Mouse (Mus musculus): ENCODE results near the gene Grap.

Grap gene

DNA sequence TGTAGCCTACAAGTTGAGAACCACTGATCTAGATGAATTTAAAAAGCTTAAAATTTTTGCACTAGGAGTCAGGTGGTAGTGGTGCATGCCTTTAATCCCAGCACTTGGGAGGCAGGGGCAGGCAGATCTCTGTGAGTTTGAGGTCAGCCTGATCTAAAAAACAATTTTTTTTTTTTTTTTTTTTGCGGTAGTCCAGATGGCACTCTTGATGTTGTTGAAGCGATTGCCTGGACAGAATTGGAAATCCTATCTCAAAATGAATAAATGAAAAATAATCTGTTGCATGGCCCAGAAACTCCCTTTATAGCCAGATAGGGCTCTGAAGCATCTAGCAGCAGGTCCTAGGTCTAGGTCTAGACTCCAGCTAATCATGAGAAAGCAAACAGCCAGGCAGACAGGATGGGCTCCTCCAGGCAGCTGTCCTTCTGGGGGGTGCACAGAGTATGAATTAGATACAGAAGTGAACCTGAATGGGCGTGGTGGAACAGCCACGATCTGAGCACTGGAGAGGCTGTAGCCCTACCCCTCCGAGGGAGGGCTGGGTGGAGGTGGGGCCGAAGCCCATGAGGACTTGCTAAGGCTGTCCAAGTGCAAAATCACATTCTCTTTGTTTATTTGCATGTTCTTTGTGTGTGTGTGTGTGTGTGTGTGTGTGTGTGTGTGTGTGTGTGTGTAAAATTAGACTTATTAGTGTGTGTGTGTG is 3.2 kb downstream of the Grap start:
- DNase-seq (ENCODE audit: extremely low read depth, low read depth), result no peak

DNA sequence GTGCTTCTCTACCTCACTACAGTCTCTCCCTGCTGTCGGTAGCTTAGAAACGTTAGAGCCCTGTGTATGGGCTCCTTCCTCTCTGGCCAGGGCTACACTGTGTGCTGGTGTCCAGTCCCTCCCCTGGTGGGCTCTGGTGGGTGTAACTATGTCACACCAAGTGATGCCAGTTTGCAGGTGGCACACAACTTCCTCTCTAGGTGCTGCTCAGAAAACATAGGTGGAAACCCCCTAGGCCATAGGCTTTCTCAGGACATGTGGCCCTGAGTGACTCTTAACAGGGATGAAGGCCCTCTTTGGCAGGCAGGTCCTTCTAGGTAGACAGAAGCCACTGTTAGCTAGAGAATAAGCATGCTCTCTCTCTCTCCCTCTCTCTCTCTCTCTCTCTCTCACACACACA is 4.4 kb downstream of the Grap start:
- no peak for DNase-seq (ENCODE audit: extremely low read depth, low read depth)

DNA sequence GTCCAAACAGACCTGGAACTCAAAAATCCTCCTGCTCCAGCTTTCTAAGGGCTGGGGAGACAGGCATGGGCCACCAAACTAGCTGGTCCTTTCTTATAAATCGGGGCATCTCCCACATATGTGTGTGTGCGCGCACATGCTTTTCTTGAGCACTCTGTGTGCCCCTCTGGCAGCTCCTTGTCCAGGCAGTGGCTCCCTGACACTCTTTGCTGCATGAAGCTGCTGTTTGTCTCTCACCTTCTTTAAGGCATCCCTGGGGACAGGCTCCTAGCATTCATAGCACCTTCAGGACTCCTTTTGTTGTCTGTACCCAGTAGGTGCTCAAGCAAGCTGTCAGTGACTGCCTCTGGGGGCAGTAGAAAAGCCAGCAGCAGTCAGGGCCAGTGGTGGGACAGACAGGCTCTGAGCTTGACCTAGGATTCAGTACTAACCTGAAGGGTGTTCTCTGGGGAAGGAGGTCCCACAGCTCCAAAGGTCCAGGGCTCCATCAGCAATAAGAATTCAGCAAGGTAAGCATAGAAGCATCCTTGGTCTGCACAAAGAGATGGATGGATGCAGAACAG is 5.4 kb downstream of the Grap start:
- no peak for DNase-seq (ENCODE audit: extremely low read depth, low read depth)

DNA sequence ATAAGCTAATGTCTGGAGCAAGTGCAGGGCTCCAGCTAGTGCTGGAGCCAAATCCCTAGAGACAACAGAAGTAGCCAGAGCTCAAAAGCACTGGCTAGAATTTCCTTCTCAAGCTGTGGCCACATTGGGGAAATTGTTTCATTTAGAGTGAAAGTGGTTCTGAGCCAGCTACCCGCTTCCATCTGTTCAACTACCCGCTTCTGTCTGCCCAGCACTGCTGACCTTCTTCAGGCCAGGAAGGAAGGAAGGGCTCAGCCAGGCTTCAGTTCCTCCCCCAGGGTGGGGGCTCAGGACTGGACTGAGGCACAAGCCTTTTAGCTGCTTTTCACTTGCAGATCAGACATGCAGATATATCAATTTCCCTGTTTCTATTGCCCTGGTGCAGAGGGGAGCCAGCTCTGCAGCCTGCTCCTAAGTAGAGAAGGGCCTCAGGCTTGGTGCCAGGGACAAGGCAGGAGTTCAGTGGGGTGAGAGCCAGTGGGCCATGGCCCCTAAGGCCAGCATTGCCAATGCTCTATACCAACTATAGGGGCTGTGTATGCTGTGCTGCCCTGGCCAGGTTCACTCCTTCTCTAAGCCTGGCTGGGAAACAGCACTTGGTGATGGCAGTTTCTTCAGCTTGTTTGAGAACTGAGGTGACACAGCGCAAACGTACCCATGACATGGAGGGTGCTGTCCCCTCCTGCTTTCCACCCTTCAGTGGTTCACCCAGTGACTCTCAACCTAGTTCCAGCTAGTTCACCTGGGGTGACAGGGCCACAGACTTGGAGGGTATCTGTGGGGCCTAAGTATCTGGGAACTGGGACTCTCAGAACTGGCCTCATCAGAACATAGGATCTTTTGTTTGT is 6.2 kb downstream of the Grap start:
- DNase-seq (ENCODE audit: extremely low read depth, low read depth), result no peak

DNA sequence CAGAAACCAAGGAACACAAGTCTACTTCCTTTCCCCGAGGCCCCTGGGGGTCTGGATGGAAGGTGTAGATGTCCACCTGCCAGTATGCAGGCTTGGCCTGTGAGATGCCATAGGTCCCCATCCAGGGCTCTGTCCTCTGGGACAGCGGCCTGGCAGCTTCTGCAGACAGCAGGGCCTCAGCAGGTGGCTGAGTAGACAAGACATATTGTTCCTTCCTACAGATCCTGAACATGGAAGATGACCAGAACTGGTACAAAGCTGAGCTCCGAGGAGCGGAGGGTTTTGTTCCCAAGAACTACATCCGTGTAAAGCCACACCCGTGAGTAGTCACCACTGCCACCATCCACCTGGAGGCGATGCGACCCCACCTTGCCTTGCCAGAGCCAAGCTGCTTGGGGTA is 6.9 kb downstream of the Grap start:
- DNase-seq (ENCODE audit: extremely low read depth, low read depth), result no peak

DNA sequence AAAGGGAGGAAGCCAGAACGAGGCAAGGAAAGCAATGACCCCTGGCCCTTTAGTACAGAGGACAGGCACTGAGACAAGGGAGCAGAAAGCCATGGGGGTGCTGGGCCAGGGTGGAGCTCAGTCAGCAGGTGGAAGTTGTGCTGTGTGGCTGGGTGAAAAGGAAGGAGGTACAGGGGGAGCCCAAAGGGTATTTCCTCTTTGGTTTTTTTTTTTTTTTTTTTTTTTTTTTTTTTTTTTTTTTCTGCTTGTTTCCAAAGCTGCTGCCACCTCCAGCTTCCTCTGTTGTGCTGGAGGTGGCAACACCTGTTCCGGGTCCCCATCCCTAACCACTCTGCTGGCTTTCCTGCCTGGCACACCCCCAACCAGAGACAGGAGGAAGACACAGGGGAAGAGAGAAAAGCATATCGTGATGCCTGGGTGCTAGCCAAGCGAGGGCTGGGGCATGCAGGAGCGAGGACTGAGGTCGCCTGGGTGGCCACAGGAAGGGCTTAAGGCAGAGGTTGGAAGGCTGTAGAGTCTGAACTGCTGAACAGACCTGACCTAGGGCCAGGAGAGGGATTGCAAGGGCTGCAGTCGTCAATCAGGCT is 7.8 kb downstream of the Grap start:
- DNase-seq (ENCODE audit: extremely low read depth, low read depth), result no peak

DNA sequence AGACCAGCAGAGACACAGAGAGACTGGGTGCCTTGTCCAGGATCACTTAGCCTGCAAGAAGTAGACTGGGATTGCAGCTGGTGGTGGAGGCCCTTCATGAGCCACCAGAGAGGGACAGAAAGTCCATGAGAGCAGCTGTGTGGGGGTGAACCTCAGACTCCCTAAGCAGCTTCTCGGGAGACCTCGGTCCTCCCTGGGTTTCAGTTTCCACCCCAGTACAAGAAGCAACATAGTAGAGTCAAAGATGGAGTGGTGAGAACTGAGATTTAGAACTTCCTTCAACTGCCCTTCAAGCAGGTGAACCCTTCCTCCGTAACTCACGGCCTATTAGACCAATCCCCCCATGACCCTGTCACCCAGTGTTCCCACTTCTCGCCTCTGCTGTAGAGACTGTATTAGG is 9.1 kb downstream of the Grap start:
- no peak for DNase-seq (ENCODE audit: extremely low read depth, low read depth)

DNA sequence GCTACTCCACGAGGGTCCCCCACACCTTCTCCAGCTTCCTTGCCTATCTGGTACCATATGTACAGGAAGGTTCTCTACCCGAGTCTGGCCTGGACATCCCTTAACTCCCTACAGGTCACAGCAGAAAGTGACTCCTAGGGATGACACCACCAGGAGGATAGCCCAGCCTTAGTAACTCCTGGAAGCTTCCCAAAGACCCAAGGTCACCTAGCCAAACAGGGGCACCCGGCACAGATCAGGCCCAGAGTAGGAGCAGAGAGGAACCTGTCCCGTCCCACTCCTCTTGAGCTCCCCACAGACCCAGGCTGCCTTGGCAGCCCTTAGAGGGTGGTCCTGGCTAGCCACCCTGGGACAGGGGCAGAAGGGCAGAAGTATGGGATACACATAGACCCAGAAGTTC is 12.3 kb downstream of the Grap start:
- DNase-seq (ENCODE audit: extremely low read depth, low read depth), result no peak

DNA sequence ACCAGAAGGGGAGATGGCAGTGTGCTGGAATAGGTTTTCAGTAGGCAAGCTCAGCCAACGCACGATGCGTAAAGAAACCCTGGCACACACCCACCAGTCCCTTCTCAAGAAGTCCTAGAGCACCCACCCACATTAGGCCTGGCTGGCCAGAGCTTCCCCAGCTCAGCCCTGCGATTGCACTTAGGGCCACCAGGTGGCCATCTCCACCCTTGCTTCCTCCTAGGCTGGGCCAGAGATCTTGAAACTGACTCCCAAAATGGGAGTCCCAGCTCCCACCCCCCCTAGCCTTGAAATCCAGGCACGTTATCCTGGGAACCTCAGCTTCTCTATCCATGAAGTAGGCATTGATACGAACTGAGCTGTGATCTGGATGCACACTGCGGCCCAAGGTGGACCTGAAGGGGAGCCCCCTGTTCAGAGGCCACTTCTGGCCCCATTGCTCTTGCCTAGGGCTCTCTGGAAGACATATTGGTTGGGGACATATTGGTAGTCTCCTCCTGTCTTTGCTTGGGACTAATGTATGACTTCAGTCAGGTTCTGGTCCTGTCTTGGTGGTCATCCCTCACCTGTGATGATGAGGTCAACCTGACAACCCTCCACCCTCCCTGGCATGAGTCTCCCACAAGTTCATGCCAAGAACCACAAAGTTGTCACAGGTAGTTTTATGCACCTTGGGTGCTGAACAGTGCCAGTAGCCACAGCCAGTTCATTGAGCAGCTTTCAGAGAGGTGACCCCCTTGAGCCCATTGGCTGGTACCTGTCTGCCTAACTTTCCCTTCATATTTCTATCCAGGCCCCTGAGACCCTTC is 13.1 kb downstream of the Grap start:
- DNase-seq (ENCODE audit: extremely low read depth, low read depth), result no peak

DNA sequence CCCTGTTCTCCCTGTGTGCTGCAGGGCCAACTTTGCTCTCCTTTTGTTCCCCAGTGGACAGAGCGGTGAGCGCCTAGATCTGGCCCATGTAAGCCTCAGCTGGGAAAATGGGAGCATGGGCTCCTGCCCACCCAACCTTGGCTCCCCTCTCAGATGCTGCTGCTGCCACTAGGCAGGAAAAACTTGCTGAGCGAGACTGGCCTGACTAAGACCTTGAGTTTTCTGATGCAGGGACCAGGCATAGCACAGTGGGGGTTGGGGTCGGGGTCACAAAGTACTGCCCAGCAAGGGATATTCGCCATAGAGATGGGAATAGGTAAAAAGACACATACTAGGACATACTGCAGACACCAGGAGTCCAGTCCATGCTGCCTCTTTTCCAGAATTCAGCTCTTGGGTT is 14.2 kb downstream of the Grap start:
- no peak for DNase-seq (ENCODE audit: extremely low read depth, low read depth)

DNA sequence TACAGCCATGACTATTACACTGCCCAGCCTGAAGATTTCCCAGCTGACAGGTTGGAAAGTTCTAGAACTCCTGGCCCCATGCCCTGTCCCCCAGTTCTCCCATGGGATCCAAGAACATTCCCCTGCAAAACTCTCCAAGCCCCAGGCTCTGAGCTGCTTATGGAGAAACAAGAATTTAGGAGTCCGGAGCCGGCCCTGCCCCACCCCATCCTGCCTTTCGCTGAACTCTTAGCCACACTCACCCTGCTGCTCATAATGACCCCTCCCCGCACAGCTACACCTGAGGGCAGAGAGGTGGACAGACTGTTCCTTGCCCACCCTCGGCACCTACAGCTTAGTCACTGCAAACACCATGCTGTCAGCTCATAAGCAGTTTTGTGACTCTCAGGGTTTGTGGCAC is 14.7 kb downstream of the Grap start:
- no peak for DNase-seq (ENCODE audit: extremely low read depth, low read depth)

DNA sequence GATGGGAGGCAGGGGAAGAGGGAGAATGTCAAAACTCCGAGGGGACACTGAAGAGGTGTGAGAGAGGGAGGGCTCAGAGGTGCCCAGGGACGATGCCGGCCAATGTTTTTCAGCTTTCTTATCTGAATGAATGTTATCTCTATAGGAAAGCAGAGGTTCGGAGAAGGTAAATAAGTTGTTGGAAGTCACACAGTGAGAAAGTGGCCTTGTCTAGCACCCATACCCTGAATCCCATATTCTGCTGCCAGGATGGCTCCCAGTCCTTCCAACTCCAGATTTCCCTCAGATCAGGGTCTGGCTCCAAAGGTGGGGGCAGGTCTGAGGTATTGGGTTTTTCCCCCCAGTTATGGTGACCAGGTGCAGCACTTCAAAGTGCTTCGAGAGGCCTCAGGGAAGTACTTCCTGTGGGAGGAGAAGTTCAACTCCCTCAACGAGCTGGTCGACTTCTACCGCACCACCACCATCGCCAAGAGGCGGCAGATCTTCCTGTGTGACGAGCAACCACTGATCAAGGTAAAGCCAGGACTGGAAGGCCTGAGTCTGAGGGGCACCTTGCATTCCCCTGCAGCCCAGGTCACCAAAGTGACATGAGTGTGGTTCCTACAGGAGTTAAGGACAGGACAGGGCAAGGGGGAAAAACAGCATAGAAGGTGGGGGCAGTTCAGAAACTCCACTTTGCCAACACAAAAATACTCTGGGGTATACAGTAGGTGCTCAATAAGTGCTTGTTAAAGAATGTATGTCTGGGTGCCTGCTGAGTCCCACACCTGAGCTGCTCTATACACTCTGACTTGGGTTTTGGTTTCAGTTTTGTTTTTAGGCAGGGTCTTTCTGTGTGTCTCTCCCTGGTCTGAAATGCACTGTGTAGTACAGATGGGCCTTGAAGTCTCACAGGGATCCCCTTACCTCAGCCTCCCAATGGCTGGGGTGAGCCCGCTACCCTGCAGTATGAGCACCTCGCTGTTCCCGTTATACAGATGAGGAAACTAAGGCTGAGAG is 16.7 kb downstream of the Grap start:
- no peak for DNase-seq (ENCODE audit: extremely low read depth, low read depth)

DNA sequence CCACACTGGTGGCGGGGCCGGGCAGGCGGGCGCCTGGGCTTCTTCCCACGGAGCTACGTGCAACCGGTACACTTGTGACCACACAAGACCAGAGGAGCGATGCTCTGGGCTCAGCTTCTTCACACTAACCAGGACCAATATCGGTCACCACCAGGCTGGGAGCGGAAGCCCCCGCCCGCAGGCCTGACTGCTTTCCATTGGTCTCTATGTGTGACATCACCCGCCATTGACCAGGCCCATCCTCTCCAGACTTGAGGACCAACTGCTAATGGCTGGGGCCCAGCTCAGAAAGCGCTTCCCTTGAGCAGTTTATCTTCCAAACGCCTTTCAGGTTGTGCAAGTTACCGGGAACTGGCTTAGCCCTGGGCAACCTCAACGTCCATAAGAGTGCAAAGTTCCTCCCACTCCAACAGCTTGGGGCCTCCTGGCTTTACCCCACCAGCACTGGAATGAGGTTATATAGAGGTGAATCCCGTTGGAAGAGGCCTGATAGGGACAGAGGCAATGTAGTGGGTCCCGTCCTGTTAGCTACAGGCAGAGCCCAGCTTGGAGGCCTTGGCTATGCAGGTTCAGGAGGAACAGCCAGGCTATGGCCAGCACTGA is 18.8 kb downstream of the Grap start:
- no peak for DNase-seq (ENCODE audit: extremely low read depth, low read depth)

DNA sequence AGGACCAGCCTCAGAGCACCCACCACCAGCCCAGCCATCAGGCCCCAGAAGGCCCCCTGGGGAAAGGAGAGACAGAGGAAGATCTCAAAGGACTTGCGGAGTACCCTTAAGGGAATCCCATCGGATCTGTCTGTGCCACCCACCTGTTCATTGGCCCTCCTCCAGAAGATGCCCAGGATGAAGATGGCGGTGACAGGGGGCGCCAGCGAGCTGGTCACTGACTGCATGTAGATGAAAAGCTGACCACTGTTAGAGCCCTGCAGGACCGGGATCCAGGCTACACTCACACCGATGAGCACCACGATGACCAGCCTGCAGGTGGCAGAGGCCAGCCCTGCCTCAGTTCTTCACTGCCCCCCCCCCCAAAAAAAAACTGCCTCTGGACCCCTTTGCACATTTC is 20.6 kb downstream of the Grap start:
- no peak for DNase-seq (ENCODE audit: extremely low read depth, low read depth)

DNA sequence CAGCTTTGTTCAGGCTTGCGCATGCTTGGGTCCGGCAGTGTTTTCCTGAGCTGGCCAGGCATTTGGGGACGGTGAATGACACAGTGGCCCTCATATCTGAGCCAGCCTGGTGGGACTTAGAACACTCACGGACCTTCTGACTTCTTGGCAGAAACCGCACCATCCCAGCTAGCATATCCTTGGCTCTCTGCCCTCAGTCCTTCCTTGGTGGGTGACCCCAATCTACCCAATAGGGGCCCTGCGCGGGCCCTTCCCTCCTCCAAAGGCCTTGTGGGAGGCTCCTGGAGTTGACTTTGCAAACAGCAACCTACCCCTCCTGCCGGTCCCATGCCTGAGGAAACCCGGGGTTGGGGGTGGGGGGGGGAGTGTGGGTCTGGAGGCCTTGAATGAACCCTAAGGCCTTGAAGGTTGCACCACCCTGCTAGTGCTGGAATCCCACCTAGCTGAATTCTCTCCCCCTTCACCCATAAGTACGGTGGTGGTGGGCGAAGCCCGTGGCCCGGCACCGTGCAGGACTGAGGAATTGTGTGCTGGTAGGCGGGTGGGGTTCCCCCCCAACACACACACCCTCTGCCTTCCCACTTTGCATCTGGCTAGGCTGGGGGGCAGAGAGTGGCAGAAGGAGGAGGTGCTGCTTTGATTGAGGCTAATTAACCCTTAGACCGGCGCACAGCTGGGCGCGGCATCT is 21.2 kb downstream of the Grap start:
- DNase-seq (ENCODE audit: extremely low read depth, low read depth), result no peak

DNA sequence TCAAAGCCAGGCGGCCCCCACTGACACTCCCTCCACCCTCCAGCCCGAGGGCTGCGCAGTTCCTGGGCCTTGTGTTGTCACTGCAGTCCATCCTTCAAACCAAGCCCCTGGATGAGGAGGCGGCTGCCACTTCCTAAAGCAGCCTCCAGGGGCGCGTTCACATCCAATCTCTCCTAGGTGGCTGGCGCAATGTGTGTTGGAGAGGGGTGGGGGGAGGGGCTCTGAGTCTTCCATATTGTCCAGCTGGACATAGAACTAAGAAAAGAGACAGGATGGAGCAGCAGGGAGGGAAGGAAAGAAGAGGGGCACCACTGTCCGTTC is 21.7 kb downstream of the Grap start:
- DNase-seq (ENCODE audit: extremely low read depth, low read depth), result no peak

DNA sequence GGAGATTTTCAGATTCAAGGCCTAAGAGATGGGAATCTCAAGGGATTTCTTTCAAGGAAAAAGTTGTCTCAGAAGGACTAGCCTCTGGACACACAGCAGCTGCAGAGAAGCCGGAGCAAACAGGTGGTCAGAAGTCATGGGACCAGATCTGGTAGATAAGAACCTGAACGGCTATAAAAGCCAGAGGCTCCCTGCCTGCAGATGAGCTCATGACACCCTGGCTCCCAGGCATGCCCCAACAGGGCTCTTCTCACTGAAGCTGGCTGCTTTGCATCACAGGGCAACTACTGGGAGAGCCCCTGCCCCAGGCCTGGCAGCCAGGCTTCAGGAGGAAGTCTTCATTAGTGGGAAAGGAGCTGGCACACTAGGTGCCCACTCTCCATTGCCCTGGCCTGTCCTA is 22.3 kb downstream of the Grap start:
- DNase-seq (ENCODE audit: extremely low read depth, low read depth), result no peak

DNA sequence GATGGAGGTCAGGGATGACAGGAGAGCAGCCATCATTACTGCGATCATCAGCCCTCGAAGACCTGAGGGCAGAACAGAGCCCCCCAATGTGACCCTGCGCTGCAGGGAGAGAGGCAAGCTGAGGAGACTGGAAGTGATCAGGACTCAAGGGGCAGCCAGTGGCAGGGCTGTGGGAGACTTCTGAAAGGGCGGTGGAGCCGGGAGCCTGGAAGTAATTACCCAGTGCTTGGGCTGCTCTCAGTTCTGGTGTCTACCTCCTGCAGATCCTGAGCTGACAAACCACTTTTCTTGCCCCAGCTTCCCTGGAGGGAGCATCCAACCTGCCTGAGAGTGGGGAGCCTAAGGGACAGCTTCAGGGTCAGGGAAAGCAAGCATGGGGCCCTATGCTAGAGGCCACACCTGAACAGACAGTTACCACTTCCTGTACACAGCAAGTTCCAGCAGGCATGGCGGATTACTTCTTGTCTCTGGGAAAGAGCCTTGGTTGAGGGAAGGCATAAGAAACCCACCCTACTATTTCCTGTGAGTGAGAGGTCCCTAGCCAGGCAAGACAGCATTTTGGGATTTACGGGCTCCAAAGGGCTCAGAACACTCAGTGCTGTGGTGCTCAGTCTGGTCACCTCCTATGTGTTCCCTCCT is 23.3 kb downstream of the Grap start:
- no peak for DNase-seq (ENCODE audit: extremely low read depth, low read depth)

DNA sequence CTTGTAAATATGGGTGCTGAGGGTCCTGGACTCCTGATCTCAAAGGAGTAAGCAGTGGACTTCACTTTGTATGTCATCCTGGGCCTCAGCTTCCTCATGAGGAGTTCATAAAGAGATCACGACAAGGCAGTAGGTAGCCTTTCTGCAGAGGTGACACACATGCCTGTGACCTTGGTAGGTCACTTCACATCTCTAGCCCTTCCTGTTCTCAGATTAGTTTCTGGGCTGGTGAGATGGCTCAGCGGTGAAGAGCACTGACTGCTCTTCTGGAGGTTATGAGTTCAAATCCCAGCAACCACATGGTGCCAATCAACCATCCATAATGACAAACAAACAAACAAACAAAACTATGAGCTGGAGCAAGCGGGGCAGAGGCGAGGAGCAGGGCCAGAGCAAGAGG is 24.6 kb downstream of the Grap start:
- DNase-seq (ENCODE audit: extremely low read depth, low read depth), result no peak
